8 mouse cellular contexts compared by ENCODE assay signal in the genomic region with DNA sequence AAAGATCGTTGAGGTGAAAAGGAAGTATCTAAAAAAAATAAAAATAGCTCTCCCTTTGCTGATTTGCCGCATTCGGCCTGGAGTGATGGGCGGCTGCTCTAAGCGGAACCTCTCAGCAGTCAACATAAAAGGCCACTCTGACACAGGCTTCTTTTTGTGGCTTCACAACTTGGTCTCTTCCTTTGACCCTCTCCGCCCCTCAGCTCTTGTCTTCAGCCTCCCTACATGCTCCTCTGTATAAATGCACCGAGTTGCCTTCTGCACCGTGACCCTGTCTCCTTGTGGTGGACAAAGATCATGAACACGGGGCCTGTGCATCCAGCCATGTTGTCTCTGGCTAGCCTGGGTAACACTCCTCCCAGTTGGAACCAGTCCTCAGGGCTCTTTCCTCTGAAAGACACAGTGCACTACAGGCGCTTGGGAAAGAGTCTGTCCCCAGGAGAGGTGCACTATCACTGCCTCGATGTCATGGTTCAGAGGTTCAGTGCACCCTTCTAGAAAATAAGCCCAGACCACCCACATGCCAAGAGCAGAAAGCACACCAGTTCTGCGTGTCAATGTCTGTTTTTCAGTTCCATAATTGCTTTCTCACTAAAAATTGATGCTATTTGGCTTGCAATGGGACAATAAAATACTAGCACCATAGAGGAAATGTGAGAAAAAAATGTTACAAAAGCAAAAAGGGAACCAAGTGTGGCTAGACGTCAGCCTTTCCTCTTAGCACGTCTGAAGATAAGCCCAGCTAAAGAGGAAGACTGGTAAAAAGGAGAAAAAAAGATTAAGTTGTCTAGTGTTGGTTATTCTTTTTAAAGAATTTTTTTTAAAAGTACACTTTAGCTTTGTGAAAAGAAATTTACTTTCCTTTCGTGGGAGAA. TPM values are rescaled to one million over a fixed set of nuclear protein-coding genes. Genes with fewer than 3 reads are reported as not detected.
DNase-seq lines count a peak whose midpoint lies in the region; ATAC-seq and TF ChIP-seq lines count a peak whose summit lies in the region.

No protein-coding gene starts in this region.

- no peak overlapping the region for H3K4me2 ChIP-seq in midbrain, embryonic 13.5 days (replicated peaks)
- peak overlapping the region; percentile 61 for H3K4me2 ChIP-seq in heart, embryonic 15.5 days
- H3K4me2 ChIP-seq in liver, embryonic 14.5 days (ENCODE audit: low read depth) = peak overlapping the region; percentile 32
- H3K4me2 ChIP-seq in forebrain, embryonic 13.5 days = no peak overlapping the region
- H3K4me2 ChIP-seq in hindbrain, embryonic 13.5 days = no peak overlapping the region

- H3K36me3 ChIP-seq in midbrain, embryonic 10.5 days = no peaks in the 10 kb centered on the region
- no peaks in the 10 kb centered on the region for H3K36me3 ChIP-seq in midbrain, embryonic 13.5 days
- no peaks in the 10 kb centered on the region for H3K36me3 ChIP-seq in heart, embryonic 15.5 days
- H3K36me3 ChIP-seq in liver, embryonic 14.5 days (replicated peaks; ENCODE audit: control insufficient read depth, insufficient read depth, low read depth) = no peaks in the 10 kb centered on the region
- no peaks in the 10 kb centered on the region for H3K36me3 ChIP-seq in testis, adult 2 months (ENCODE audit: control insufficient read depth, insufficient read depth, low read length)
- H3K36me3 ChIP-seq in forebrain, embryonic 13.5 days (ENCODE audit: poor library complexity, severe bottlenecking) = no peaks in the 10 kb centered on the region
- no peaks in the 10 kb centered on the region for H3K36me3 ChIP-seq in hindbrain, embryonic 13.5 days

- H3K4me3 ChIP-seq in midbrain, embryonic 10.5 days = no peak overlapping the region
- no peak overlapping the region for H3K4me3 ChIP-seq in midbrain, embryonic 13.5 days (replicated peaks)
- no peak overlapping the region for H3K4me3 ChIP-seq in heart, embryonic 15.5 days
- no peak overlapping the region for H3K4me3 ChIP-seq in liver, embryonic 14.5 days (ENCODE audit: insufficient read depth in 1 of 2, low read depth in 2 of 2, low read length in 2 of 2)
- H3K4me3 ChIP-seq in testis, adult 2 months (ENCODE audit: control insufficient read depth, low read depth, low read length) = no peak overlapping the region
- no peak overlapping the region for H3K4me3 ChIP-seq in forebrain, embryonic 13.5 days
- H3K4me3 ChIP-seq in hindbrain, embryonic 13.5 days = no peak overlapping the region

- 28% methylated on average over 15 of the region's 15 CpGs for WGBS in midbrain, embryonic 10.5 days
- WGBS in midbrain, embryonic 13.5 days = 25% methylated on average over 15 of the region's 15 CpGs
- 44% methylated on average over 15 of the region's 15 CpGs for WGBS in heart, embryonic 15.5 days
- WGBS in liver, embryonic 14.5 days (ENCODE audit: insufficient replicate concordance) = 20% methylated on average over 15 of the region's 15 CpGs
- 42% methylated on average over 15 of the region's 15 CpGs for WGBS in forebrain, embryonic 13.5 days
- WGBS in hindbrain, embryonic 13.5 days = 30% methylated on average over 15 of the region's 15 CpGs

- peak; percentile 51 for DNase-seq in midbrain, embryonic 10.5 days (ENCODE audit: low spot score)
- DNase-seq in brain, adult 2 months (ENCODE audit: low read depth, low spot score) = peak; percentile 37
- DNase-seq in liver, embryonic 14.5 days (ENCODE audit: low read depth in 3 of 3, low spot score in 3 of 3) = no peak

- H3K27me3 ChIP-seq in midbrain, embryonic 10.5 days (ENCODE audit: low read depth, poor library complexity, severe bottlenecking) = peaks cover 13% of the 10 kb centered on the region; the same call in 1 of the 2 replicates
- peaks cover 5% of the 10 kb centered on the region; the same call in 1 of the 2 replicates for H3K27me3 ChIP-seq in midbrain, embryonic 13.5 days
- no peaks in the 10 kb centered on the region for H3K27me3 ChIP-seq in heart, embryonic 15.5 days
- no peaks in the 10 kb centered on the region for H3K27me3 ChIP-seq in liver, embryonic 14.5 days (ENCODE audit: control insufficient read depth, insufficient read depth, low read length)
- H3K27me3 ChIP-seq in testis, adult 2 months (ENCODE audit: control insufficient read depth, insufficient read depth, low read length) = no peaks in the 10 kb centered on the region
- no peaks in the 10 kb centered on the region for H3K27me3 ChIP-seq in forebrain, embryonic 13.5 days
- H3K27me3 ChIP-seq in hindbrain, embryonic 13.5 days = peaks cover 12% of the 10 kb centered on the region; the same call in 1 of the 2 replicates

- TF ChIP-seq POLR2A in testis, adult 2 months (IDR thresholded peaks at IDR 0.05; ENCODE audit: control insufficient read depth, low read depth, low read length) = no peak

- H3K9ac ChIP-seq in midbrain, embryonic 13.5 days (replicated peaks) = no peak overlapping the region
- H3K9ac ChIP-seq in heart, embryonic 15.5 days = no peak overlapping the region
- H3K9ac ChIP-seq in liver, embryonic 14.5 days (replicated peaks) = no peak overlapping the region
- no peak overlapping the region for H3K9ac ChIP-seq in forebrain, embryonic 13.5 days
- H3K9ac ChIP-seq in hindbrain, embryonic 13.5 days = no peak overlapping the region

- ATAC-seq in midbrain, embryonic 13.5 days = no peak
- no peak; the same call in 1 of the 2 replicates for ATAC-seq in heart, embryonic 15.5 days (replicated peaks; ENCODE audit: insufficient number of reproducible peaks, insufficient read depth, low FRiP score, low read depth)
- peak; percentile 21; the same call in 1 of the 2 replicates for ATAC-seq in liver, embryonic 14.5 days (ENCODE audit: insufficient read depth)
- no peak for ATAC-seq in forebrain, embryonic 13.5 days
- ATAC-seq in hindbrain, embryonic 13.5 days (ENCODE audit: low FRiP score) = no peak

- H3K27ac ChIP-seq in midbrain, embryonic 10.5 days (replicated peaks) = peak overlapping the region; percentile 70
- H3K27ac ChIP-seq in midbrain, embryonic 13.5 days = no peak overlapping the region
- peak overlapping the region; percentile 75 for H3K27ac ChIP-seq in heart, embryonic 15.5 days
- no peak overlapping the region for H3K27ac ChIP-seq in liver, embryonic 14.5 days
- peak overlapping the region; percentile 56 for H3K27ac ChIP-seq in testis, adult 2 months (ENCODE audit: control insufficient read depth, insufficient read depth, low read depth, low read length)
- H3K27ac ChIP-seq in forebrain, embryonic 13.5 days = no peak overlapping the region
- H3K27ac ChIP-seq in hindbrain, embryonic 13.5 days = no peak overlapping the region

- TF ChIP-seq EP300 in liver, embryonic 14.5 days (IDR thresholded peaks at IDR 0.05; ENCODE audit: low read depth) = no peak

- no peak for TF ChIP-seq CTCF in liver, embryonic 14.5 days (IDR thresholded peaks at IDR 0.05; ENCODE audit: low read depth)
- no peak for TF ChIP-seq CTCF in testis, adult 2 months (IDR thresholded peaks at IDR 0.05; ENCODE audit: control insufficient read depth, insufficient read depth, insufficient replicate concordance, low read depth, low read length)

- no peaks in the 10 kb centered on the region for H3K9me3 ChIP-seq in midbrain, embryonic 10.5 days (replicated peaks)
- H3K9me3 ChIP-seq in midbrain, embryonic 13.5 days = no peaks in the 10 kb centered on the region
- no peaks in the 10 kb centered on the region for H3K9me3 ChIP-seq in heart, embryonic 15.5 days (replicated peaks)
- no peaks in the 10 kb centered on the region for H3K9me3 ChIP-seq in liver, embryonic 14.5 days (ENCODE audit: control insufficient read depth, low read length)
- H3K9me3 ChIP-seq in forebrain, embryonic 13.5 days (replicated peaks) = no peaks in the 10 kb centered on the region
- H3K9me3 ChIP-seq in hindbrain, embryonic 13.5 days = no peaks in the 10 kb centered on the region

- peaks cover 29% of the 10 kb centered on the region for H3K4me1 ChIP-seq in midbrain, embryonic 10.5 days
- peaks cover 12% of the 10 kb centered on the region for H3K4me1 ChIP-seq in midbrain, embryonic 13.5 days (replicated peaks)
- peaks cover 16% of the 10 kb centered on the region for H3K4me1 ChIP-seq in heart, embryonic 15.5 days (replicated peaks)
- H3K4me1 ChIP-seq in liver, embryonic 14.5 days (replicated peaks; ENCODE audit: control insufficient read depth in 2 of 2, insufficient read depth in 2 of 2, low read length in 1 of 2) = peaks cover 0 to 12% of the 10 kb centered on the region in 2 experiments; a peak in 3 of 4 replicates
- peaks cover 6% of the 10 kb centered on the region for H3K4me1 ChIP-seq in testis, adult 2 months (ENCODE audit: control insufficient read depth, insufficient read depth, low read length)
- peaks cover 8% of the 10 kb centered on the region for H3K4me1 ChIP-seq in forebrain, embryonic 13.5 days
- H3K4me1 ChIP-seq in hindbrain, embryonic 13.5 days (replicated peaks) = peaks cover 9% of the 10 kb centered on the region

RNA-seq across cellular contexts. Expression of a gene that starts 15.8 kb away (rescaled TPM):
- 507 and 521 TPM in 2 replicates for polyA plus RNA-seq in midbrain, embryonic 10.5 days (2016; fragmentation: Nextera tagmentation; extraction: Ambion mirVana)
- polyA plus RNA-seq in midbrain, embryonic 13.5 days (2015; fragmentation: Nextera tagmentation; extraction: Ambion mirVana) = 416 and 422 TPM in 2 replicates
- 289 and 308 TPM in 2 replicates for polyA plus RNA-seq in heart, embryonic 15.5 days (2015; fragmentation: Nextera tagmentation; extraction: Ambion mirVana)
- 94.7 and 146 TPM in 2 replicates for polyA plus RNA-seq in liver, embryonic 14.5 days (2012; rRNA removed)
- 281 and 289 TPM in 2 replicates for polyA plus RNA-seq in liver, embryonic 14.5 days (2014; fragmentation: Nextera tagmentation; extraction: Ambion mirVana)
- 36.4 and 45.2 TPM in 2 replicates for polyA plus RNA-seq in testis, adult 2 months (2012; rRNA removed)
- 482 and 494 TPM in 2 replicates for polyA plus RNA-seq in forebrain, embryonic 13.5 days (2015; fragmentation: Nextera tagmentation; extraction: Ambion mirVana)
- 377 and 380 TPM in 2 replicates for polyA plus RNA-seq in hindbrain, embryonic 13.5 days (2015; fragmentation: Nextera tagmentation; extraction: Ambion mirVana)

RNA-seq across cellular contexts. Expression of a gene that starts 37.2 kb away (rescaled TPM):
- 95.6 and 100 TPM in 2 replicates for polyA plus RNA-seq in midbrain, embryonic 10.5 days (2016; fragmentation: Nextera tagmentation; extraction: Ambion mirVana)
- polyA plus RNA-seq in midbrain, embryonic 13.5 days (2015; fragmentation: Nextera tagmentation; extraction: Ambion mirVana) = 86.2 and 94.2 TPM in 2 replicates
- polyA plus RNA-seq in heart, embryonic 15.5 days (2015; fragmentation: Nextera tagmentation; extraction: Ambion mirVana) = 67.8 and 73.5 TPM in 2 replicates
- polyA plus RNA-seq in liver, embryonic 14.5 days (2012; rRNA removed) = 16.0 and 28.1 TPM in 2 replicates
- 48.9 and 55.0 TPM in 2 replicates for polyA plus RNA-seq in liver, embryonic 14.5 days (2014; fragmentation: Nextera tagmentation; extraction: Ambion mirVana)
- polyA plus RNA-seq in testis, adult 2 months (2012; rRNA removed) = 22.9 and 26.6 TPM in 2 replicates
- polyA plus RNA-seq in forebrain, embryonic 13.5 days (2015; fragmentation: Nextera tagmentation; extraction: Ambion mirVana) = 84.1 and 94.3 TPM in 2 replicates
- polyA plus RNA-seq in hindbrain, embryonic 13.5 days (2015; fragmentation: Nextera tagmentation; extraction: Ambion mirVana) = 91.4 and 93.4 TPM in 2 replicates

Comparison
In these comparisons a context has a peak if more than half of its experiments do, and no peak if none do; other contexts are left out.
1. H3K27ac ChIP-seq: peak in midbrain, embryonic 10.5 days (single experiment), heart, embryonic 15.5 days (single experiment) and testis, adult 2 months (single experiment); none in midbrain, embryonic 13.5 days (single experiment), liver, embryonic 14.5 days (single experiment), forebrain, embryonic 13.5 days (single experiment) and hindbrain, embryonic 13.5 days (single experiment).
2. DNase-seq: peak in midbrain, embryonic 10.5 days (single experiment) and brain, adult 2 months (single experiment); none in liver, embryonic 14.5 days (0 of 3).
3. H3K4me2 ChIP-seq: peak in heart, embryonic 15.5 days (single experiment) and liver, embryonic 14.5 days (single experiment); none in midbrain, embryonic 13.5 days (single experiment), forebrain, embryonic 13.5 days (single experiment) and hindbrain, embryonic 13.5 days (single experiment).